Mouse (Mus musculus): Measurements from ENCODE around the gene Commd8.

DNA sequence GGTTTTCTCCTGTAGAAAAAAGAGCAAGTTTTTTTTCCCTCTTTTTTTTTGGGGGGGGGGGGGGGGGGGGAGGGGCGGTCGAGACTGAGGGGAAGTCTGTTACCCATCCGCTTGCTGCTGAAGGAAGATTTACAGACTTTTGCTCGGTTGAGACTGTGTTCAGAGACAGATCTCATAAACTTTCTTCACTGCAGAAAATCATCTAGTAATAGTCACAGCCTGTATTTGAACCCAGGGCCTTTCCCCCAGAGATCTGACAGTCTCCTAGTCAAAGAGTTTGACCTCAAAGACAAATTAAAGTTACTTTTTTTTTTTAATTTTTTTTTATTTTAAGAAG lies 264 bp upstream of the Commd8 start:
- TF ChIP-seq CTCF (IDR thresholded peaks at IDR 0.05; ENCODE audit: low read depth): no peak
- TF ChIP-seq EP300 (IDR thresholded peaks at IDR 0.05; ENCODE audit: low read depth): no peak

Data from liver, postnatal 0 days (tissue).